Mouse (Mus musculus): ENCODE data around the gene Gtf2f2. TPM values are rescaled to one million over a fixed set of nuclear protein-coding genes. Genes with fewer than 3 reads are reported as not detected.

Gene Gtf2f2
- polyA plus RNA-seq, 1 experiment from 2014 or later, result 47.1 TPM

GRCm38 (mm10) chr14:75858181-75858580 is 152.5 kb downstream of the Gtf2f2 start:
- Histone ChIP-seq H3K4me1 (ENCODE audit: control insufficient read depth, insufficient read depth, low read length) (no peaks in the 10 kb centered on the region; the same call in 1 of the 2 replicates), H3K27ac (ENCODE audit: low read depth, low read length) (no peak overlapping the region), H3K36me3 (ENCODE audit: control insufficient read depth, insufficient read depth, low read length) (no peaks in the 10 kb centered on the region), H3K9me3 (ENCODE audit: control insufficient read depth, low read length) (peaks cover 7% of the 10 kb centered on the region; the same call in 1 of the 2 replicates), H3K27me3 (ENCODE audit: control insufficient read depth, insufficient read depth, low read length) (no peaks in the 10 kb centered on the region), H3K4me3 (ENCODE audit: low read length) (no peak overlapping the region), H3K4me2 (replicated peaks; ENCODE audit: low read depth, low read length) (no peak overlapping the region), H3K9ac (ENCODE audit: low read depth, low read length) (no peak overlapping the region)
- no peak for ATAC-seq (ENCODE audit: low FRiP score, low TSS enrichment)
- 68% methylated on average over 2 of the region's 2 CpGs for WGBS

DNA sequence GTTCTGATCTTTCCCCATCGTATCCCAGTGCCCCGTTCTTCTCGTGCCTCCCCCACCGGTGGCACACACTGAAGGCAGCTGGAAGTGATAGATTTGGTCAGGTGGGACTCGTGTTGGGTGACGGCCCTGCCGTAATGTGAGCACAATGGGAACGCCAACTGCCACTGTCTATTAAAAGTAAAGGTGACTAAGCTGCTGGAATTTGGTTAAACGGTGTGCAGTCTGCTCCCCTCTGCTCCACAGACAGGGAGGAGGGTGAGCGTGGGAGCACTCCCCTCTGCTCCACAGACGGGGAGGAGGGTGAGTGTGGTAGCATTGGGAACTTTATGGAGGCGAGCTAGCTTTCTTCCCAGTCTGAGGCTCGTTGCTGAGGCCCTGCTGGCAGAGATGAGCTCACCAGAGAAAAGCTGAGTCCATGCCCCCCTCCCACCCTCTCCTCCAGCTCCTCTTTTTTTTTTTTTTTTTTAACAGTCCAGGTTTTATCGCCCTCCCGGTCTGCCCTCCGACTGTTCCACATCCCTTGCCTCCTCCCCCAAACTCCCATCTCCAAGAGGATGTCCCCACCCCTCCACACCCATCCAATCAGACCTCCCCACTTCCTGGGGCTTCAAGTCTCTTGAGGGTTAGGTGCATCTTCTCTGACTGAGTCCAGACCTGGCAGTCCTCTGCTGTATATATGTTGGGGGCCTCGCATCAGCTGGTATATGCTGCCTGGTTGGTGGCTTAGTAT is 155.2 kb downstream of the Gtf2f2 start:
- Histone ChIP-seq H3K36me3 (ENCODE audit: control insufficient read depth, insufficient read depth, low read length) (peaks cover 9% of the 10 kb centered on the region; the same call in 1 of the 2 replicates), H3K9me3 (ENCODE audit: control insufficient read depth, low read length) (no peaks in the 10 kb centered on the region), H3K27ac (ENCODE audit: low read depth, low read length) (no peak overlapping the region), H3K4me1 (ENCODE audit: control insufficient read depth, insufficient read depth, low read length) (no peaks in the 10 kb centered on the region), H3K27me3 (ENCODE audit: control insufficient read depth, insufficient read depth, low read length) (no peaks in the 10 kb centered on the region), H3K9ac (ENCODE audit: low read depth, low read length) (no peak overlapping the region), H3K4me2 (replicated peaks; ENCODE audit: low read depth, low read length) (no peak overlapping the region), H3K4me3 (ENCODE audit: low read length) (no peak overlapping the region)
- 0 out of 2 replicates have a peak, but pooled peaks have one; percentile 10 for ATAC-seq (ENCODE audit: low FRiP score, low TSS enrichment)
- WGBS, result 29% methylated on average over 17 of the region's 17 CpGs

- peaks cover 43% of the 10 kb centered on the region for H3K36me3 ChIP-seq (ENCODE audit: control insufficient read depth, insufficient read depth, low read length)
- no peak for ATAC-seq (ENCODE audit: low FRiP score, low TSS enrichment)
- peaks cover 7% of the 10 kb centered on the region; the same call in 1 of the 2 replicates for H3K4me1 ChIP-seq (ENCODE audit: control insufficient read depth, insufficient read depth, low read length)
- H3K27ac ChIP-seq (ENCODE audit: low read depth, low read length), result no peak overlapping the region
- no peaks in the 10 kb centered on the region for H3K9me3 ChIP-seq (ENCODE audit: control insufficient read depth, low read length)
- WGBS, result 91% methylated on average over 5 of the region's 5 CpGs
- H3K4me3 ChIP-seq (ENCODE audit: low read length), result no peak overlapping the region
- no peaks in the 10 kb centered on the region for H3K27me3 ChIP-seq (ENCODE audit: control insufficient read depth, insufficient read depth, low read length)
- H3K9ac ChIP-seq (ENCODE audit: low read depth, low read length), result no peak overlapping the region
- H3K4me2 ChIP-seq (replicated peaks; ENCODE audit: low read depth, low read length), result no peak overlapping the region
These were observed 158.6 kb downstream of the Gtf2f2 start for GRCm38 (mm10) chr14:75852016-75852415.

- no peak for ATAC-seq (ENCODE audit: low FRiP score, low TSS enrichment)
- H3K9me3 ChIP-seq (ENCODE audit: control insufficient read depth, low read length), result no peaks in the 10 kb centered on the region
- no peaks in the 10 kb centered on the region for H3K27me3 ChIP-seq (ENCODE audit: control insufficient read depth, insufficient read depth, low read length)
- peaks cover 11% of the 10 kb centered on the region; the same call in 1 of the 2 replicates for H3K4me1 ChIP-seq (ENCODE audit: control insufficient read depth, insufficient read depth, low read length)
- H3K4me2 ChIP-seq (replicated peaks; ENCODE audit: low read depth, low read length), result no peak overlapping the region
- 73% methylated on average over 6 of the region's 6 CpGs for WGBS
- H3K4me3 ChIP-seq (ENCODE audit: low read length), result no peak overlapping the region
- H3K36me3 ChIP-seq (ENCODE audit: control insufficient read depth, insufficient read depth, low read length), result peaks cover 51% of the 10 kb centered on the region
- H3K27ac ChIP-seq (ENCODE audit: low read depth, low read length), result no peak overlapping the region
- no peak overlapping the region for H3K9ac ChIP-seq (ENCODE audit: low read depth, low read length)
These were observed 159.8 kb downstream of the Gtf2f2 start for GRCm38 (mm10) chr14:75850819-75851218.

DNA sequence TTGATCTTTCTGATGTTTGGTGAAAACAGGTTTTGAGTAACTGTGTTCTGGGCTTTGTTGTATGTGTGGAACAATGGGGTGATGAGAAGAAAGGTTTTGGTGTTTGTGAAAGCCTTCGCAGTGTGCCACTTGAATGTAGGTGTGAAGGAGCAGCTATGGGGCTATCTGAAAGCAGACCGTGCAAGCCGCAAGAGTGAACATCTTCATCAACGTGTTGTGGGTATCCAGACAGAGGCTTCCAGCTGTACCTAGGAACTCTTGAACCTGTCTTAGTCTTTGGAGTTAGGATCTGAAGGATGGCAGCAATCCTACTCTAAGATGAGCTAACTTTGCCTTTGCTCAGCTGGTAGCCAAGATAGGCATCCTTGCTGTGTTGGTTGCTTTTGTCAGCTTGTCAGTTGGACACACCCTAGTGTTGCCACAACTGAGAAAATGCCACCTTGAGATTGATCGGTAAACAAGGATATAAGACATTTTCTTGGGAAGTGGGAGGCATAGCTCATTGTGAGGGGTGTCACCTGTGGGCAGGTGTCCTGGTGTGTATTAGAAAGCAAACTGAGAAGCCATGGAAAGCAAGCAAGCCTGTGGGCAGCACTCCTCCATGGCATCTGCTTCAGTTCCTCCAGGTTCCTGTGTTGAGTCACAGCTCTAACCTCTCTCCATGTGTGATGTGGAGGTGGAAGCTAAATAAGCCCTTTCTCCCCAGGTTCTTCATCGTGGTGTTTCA is 160.7 kb downstream of the Gtf2f2 start:
- 92% methylated on average over 6 of the region's 6 CpGs for WGBS
- no peak overlapping the region for H3K9ac ChIP-seq (ENCODE audit: low read depth, low read length)
- H3K4me3 ChIP-seq (ENCODE audit: low read length), result no peak overlapping the region
- no peak overlapping the region for H3K27ac ChIP-seq (ENCODE audit: low read depth, low read length)
- no peak overlapping the region for H3K4me2 ChIP-seq (replicated peaks; ENCODE audit: low read depth, low read length)
- H3K9me3 ChIP-seq (ENCODE audit: control insufficient read depth, low read length), result no peaks in the 10 kb centered on the region
- ATAC-seq (ENCODE audit: low FRiP score, low TSS enrichment), result no peak
- peaks cover 51% of the 10 kb centered on the region for H3K36me3 ChIP-seq (ENCODE audit: control insufficient read depth, insufficient read depth, low read length)
- H3K4me1 ChIP-seq (ENCODE audit: control insufficient read depth, insufficient read depth, low read length), result peaks cover 11% of the 10 kb centered on the region; the same call in 1 of the 2 replicates
- no peaks in the 10 kb centered on the region for H3K27me3 ChIP-seq (ENCODE audit: control insufficient read depth, insufficient read depth, low read length)

- WGBS, result 89% methylated on average over 5 of the region's 5 CpGs
- Histone ChIP-seq H3K27ac (ENCODE audit: low read depth, low read length) (no peak overlapping the region), H3K4me1 (ENCODE audit: control insufficient read depth, insufficient read depth, low read length) (peaks cover 11% of the 10 kb centered on the region; the same call in 1 of the 2 replicates), H3K27me3 (ENCODE audit: control insufficient read depth, insufficient read depth, low read length) (no peaks in the 10 kb centered on the region), H3K4me2 (replicated peaks; ENCODE audit: low read depth, low read length) (no peak overlapping the region), H3K36me3 (ENCODE audit: control insufficient read depth, insufficient read depth, low read length) (peaks cover 51% of the 10 kb centered on the region), H3K9me3 (ENCODE audit: control insufficient read depth, low read length) (no peaks in the 10 kb centered on the region), H3K4me3 (ENCODE audit: low read length) (no peak overlapping the region), H3K9ac (ENCODE audit: low read depth, low read length) (no peak overlapping the region)
- ATAC-seq (ENCODE audit: low FRiP score, low TSS enrichment), result no peak
These were observed 161.4 kb downstream of the Gtf2f2 start for GRCm38 (mm10) chr14:75849236-75849635.

DNA sequence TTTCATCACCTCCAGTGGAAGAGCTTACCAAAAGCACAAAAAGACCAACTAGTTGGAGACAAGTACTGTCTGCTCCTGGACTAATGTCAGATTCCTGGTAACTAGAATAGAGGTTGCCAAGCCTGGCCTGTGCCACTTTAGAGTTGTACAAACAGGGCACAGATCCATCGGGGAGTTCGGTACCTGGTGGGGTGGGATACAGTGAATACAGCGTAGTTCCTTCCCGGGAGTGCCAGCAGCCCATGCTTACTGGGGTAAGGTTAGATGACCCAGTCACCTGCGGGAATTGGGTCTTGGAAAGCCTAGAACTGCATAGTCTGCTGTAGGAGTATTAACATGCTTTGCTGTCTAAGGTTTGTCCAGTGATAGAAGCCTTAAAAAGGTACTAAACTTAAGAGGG is 162.2 kb downstream of the Gtf2f2 start:
- 90% methylated on average over 5 of the region's 5 CpGs for WGBS
- ATAC-seq (ENCODE audit: low FRiP score, low TSS enrichment), result no peak
- H3K36me3 ChIP-seq (ENCODE audit: control insufficient read depth, insufficient read depth, low read length), result peaks cover 51% of the 10 kb centered on the region

GRCm38 (mm10) chr14:75847669-75848068 is 163.0 kb downstream of the Gtf2f2 start:
- peaks cover 11% of the 10 kb centered on the region; the same call in 1 of the 2 replicates for H3K4me1 ChIP-seq (ENCODE audit: control insufficient read depth, insufficient read depth, low read length)
- no peak overlapping the region for H3K4me3 ChIP-seq (ENCODE audit: low read length)
- 81% methylated on average over 4 of the region's 4 CpGs for WGBS
- ATAC-seq (ENCODE audit: low FRiP score, low TSS enrichment), result no peak
- no peak overlapping the region for H3K27ac ChIP-seq (ENCODE audit: low read depth, low read length)
- peaks cover 51% of the 10 kb centered on the region for H3K36me3 ChIP-seq (ENCODE audit: control insufficient read depth, insufficient read depth, low read length)
- H3K27me3 ChIP-seq (ENCODE audit: control insufficient read depth, insufficient read depth, low read length), result no peaks in the 10 kb centered on the region
- H3K9ac ChIP-seq (ENCODE audit: low read depth, low read length), result no peak overlapping the region
- no peaks in the 10 kb centered on the region for H3K9me3 ChIP-seq (ENCODE audit: control insufficient read depth, low read length)
- no peak overlapping the region for H3K4me2 ChIP-seq (replicated peaks; ENCODE audit: low read depth, low read length)

More for the DNA sequence above, 162.2 kb downstream of the Gtf2f2 start:
- Histone ChIP-seq H3K27me3 (ENCODE audit: control insufficient read depth, insufficient read depth, low read length) (no peaks in the 10 kb centered on the region), H3K4me2 (replicated peaks; ENCODE audit: low read depth, low read length) (no peak overlapping the region), H3K27ac (ENCODE audit: low read depth, low read length) (no peak overlapping the region), H3K4me1 (ENCODE audit: control insufficient read depth, insufficient read depth, low read length) (peaks cover 11% of the 10 kb centered on the region; the same call in 1 of the 2 replicates), H3K9me3 (ENCODE audit: control insufficient read depth, low read length) (no peaks in the 10 kb centered on the region), H3K9ac (ENCODE audit: low read depth, low read length) (no peak overlapping the region), H3K4me3 (ENCODE audit: low read length) (no peak overlapping the region)
